Mouse (Mus musculus) embryo, embryonic 10 days (tissue): Measurements from ENCODE around the gene Ckmt1.
A peak's percentile ranks its signal among the peaks of the same experiment; 100 is the strongest.
"Not testable (repeated sequence)": the region's sequence is repeated elsewhere in the genome, so short reads cannot be mapped to it uniquely, and the experiment has no call there.

ENCODE experiments used
- DNase-seq: peaks from one replicate; pipeline ENCODE4 v3.0.0-alpha.2; 2015; ENCODE audit warnings: low spot score

Gene Ckmt1

GRCm38 (mm10) chr2:121357494-121357893 is at the start of gene Ckmt1:
Gene Ckmt1 (plus strand): TSS chr2:121357714.
- DNase-seq = no peak

GRCm38 (mm10) chr2:121308997-121309416 is 48.5 kb upstream of the Ckmt1 start:
- DNase-seq = peak; percentile 19

GRCm38 (mm10) chr2:121316278-121316677 is 41.2 kb upstream of the Ckmt1 start:
- DNase-seq = no peak

GRCm38 (mm10) chr2:121323041-121323440 is 34.5 kb upstream of the Ckmt1 start:
- DNase-seq = no peak

- DNase-seq = no peak
Observed at GRCm38 (mm10) chr2:121323693-121324470, 33.6 kb upstream of the Ckmt1 start.

- no peak for DNase-seq
Observed at GRCm38 (mm10) chr2:121329492-121329891, 28.0 kb upstream of the Ckmt1 start.

- DNase-seq = no peak
Observed at GRCm38 (mm10) chr2:121339057-121339456, 18.5 kb upstream of the Ckmt1 start.

GRCm38 (mm10) chr2:121353156-121353555 is 4.4 kb upstream of the Ckmt1 start:
- no peak for DNase-seq

GRCm38 (mm10) chr2:121354378-121354777 is 3.1 kb upstream of the Ckmt1 start:
- DNase-seq = no peak

- DNase-seq = peak; percentile 99
Observed at GRCm38 (mm10) chr2:121354820-121355592, 2.5 kb upstream of the Ckmt1 start, which contains the start of gene Ppip5k1. Gene Ppip5k1 (minus strand): TSS chr2:121355396.

- DNase-seq = no peak
Observed at GRCm38 (mm10) chr2:121357961-121358360, 447 bp downstream of the Ckmt1 start.

- DNase-seq = peak; percentile 73
Observed at GRCm38 (mm10) chr2:121358381-121358780, 867 bp downstream of the Ckmt1 start.

- DNase-seq = no peak
Observed at GRCm38 (mm10) chr2:121359461-121359860, 1.9 kb downstream of the Ckmt1 start.

GRCm38 (mm10) chr2:121363656-121364055 is 6.1 kb downstream of the Ckmt1 start:
- no peak for DNase-seq

GRCm38 (mm10) chr2:121368831-121369230 is 11.3 kb downstream of the Ckmt1 start:
- no peak for DNase-seq

- no peak for DNase-seq
Observed at GRCm38 (mm10) chr2:121370921-121371320, 13.4 kb downstream of the Ckmt1 start.

- no peak for DNase-seq
Observed at GRCm38 (mm10) chr2:121372266-121372665, 14.8 kb downstream of the Ckmt1 start.

- DNase-seq = no peak
Observed at GRCm38 (mm10) chr2:121374766-121375165, 17.3 kb downstream of the Ckmt1 start.

GRCm38 (mm10) chr2:121386961-121387575 is 29.6 kb downstream of the Ckmt1 start, which contains the start of gene Strc:
Gene Strc (minus strand): TSS chr2:121387168.
- DNase-seq = not testable (repeated sequence)

GRCm38 (mm10) chr2:121396624-121397023 is 39.1 kb downstream of the Ckmt1 start:
- DNase-seq = peak; percentile 86

GRCm38 (mm10) chr2:121403296-121403695 is 45.8 kb downstream of the Ckmt1 start:
- DNase-seq = no peak

- DNase-seq = peak; percentile 33
Observed at GRCm38 (mm10) chr2:121408160-121408559, 50.6 kb downstream of the Ckmt1 start.
